Mouse (Mus musculus): ENCODE results near the gene Mc3r.

The Mc3r gene

DNA sequence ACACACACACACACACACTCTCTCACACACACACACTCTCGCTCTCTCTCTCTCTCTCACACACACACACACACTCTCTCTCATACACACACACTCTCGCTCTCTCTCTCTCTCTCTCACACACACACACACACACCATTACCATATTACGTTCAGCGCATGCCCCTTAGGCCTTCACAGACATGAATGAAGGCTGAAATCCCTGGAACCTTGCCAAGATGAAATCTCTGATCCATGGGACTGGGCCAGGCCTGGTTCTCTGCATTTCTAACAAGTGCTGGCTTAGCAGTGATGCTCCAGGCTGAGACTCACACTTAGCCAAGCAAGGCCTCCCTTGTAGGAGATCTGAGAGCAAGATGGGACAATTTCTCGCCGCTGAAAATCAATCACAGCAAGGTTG lies 8.1 kb downstream of the Mc3r start:
- no peak for DNase-seq (ENCODE audit: low spot score in 2 of 2)

DNA sequence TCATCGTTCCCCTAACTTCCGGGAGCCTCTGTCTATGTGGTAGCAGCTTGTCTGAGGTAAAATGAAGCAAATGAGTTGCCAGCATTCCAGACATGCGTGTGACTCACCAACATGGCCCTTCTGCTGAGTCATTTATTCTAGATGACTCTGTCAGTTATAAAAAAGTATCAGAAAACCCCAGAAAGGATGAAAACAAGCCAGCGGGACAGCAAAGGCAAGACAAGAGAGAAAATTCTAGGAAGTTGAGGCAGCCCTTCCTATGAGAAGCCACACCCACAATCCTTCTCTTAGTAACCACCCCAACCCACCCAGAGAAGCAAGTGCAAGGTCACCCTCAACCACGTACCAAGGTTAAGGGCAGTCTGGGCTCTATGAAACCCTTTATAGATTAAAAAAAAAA lies 8.7 kb downstream of the Mc3r start:
- no peak for DNase-seq (ENCODE audit: low spot score in 2 of 2)

DNA sequence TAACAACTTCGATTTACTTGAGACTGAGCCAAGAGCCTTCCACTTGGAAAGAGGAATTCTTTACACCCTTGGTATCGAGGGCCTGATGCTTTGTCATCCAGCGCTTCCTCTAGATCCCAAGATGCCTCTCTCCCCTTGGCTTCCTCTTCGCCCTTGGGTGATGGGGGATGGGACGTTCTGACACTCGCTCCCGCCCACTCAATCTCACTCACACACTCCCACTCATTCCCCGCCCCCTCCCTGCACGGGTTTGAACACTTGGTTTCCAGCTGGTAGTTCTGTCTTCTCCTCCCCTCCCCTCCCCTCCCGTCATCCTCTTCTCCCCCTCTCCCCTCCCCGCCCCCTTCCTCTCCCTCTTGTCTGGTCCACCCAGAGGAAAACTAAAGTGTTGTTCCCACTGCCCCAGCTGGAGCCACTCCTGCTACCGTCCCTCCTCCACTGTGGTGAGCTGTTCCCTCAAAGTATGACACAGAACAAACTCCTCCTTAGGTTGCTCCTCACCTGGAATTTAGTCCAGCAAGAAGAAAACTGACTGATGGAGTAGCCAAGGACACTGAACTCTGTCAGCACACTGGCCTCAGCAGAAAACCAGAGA lies 9.3 kb downstream of the Mc3r start:
- DNase-seq (ENCODE audit: low spot score in 2 of 2), result no peak

DNA sequence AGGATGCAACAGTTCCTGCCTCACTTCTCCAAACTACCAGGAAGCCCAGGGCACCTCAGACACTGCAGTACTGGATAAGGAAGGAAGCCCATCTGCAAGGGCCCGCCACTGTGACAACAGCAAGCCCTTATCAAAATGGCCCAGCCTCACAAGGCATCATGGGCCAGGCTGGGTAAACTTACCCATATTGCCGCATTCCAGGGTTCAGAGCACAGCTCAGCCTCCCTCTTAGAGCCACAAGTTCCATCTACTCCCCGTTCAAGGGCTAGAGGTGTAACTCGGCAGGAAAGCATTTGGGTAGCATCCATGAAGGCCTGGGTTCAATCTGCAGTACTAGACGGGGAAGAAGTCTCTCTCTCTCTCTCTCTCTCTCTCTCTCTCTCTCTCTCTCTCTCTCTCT lies 11.8 kb downstream of the Mc3r start:
- DNase-seq (ENCODE audit: low spot score in 2 of 2), result no peak

DNA sequence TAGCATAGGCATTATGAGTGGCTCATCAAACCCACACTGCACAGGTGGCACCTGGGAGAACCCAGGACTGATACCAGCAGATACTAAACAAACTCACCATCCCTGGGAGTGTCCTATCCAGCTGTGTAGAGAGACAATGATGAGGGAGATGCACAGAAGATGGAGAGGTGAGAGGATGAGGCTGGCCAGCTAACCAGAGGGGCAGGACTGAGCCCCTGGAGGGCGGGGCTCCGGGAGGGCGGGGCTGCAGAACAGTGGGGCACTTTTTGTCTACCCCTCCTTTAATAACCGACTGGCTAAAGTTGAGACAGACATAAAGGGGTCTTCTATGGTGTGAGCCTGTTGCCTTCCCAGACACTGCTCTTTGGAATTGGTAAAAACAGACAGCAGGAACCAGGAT lies 13.1 kb downstream of the Mc3r start:
- DNase-seq (ENCODE audit: low spot score in 2 of 2), result no peak

DNA sequence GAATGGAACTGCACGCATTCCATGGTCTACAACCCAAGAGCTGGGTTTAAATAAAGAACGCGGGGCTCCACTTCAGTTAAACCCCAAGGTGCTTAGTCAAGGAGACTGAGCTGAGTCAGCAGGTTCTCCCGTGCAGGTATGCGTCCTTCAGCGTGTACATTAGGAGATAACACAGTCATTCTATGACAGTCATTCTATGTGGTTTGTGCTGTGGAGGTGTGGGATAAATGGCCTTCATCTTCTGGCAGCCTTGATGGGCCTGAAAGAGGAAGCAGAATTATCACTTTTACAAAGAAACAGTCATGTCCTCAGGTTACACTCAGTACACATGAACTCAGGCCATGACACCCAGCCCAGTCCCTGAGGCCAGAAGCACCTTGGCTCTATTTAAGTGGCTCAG lies 14.9 kb downstream of the Mc3r start:
- DNase-seq (ENCODE audit: low spot score in 2 of 2), result no peak

DNA sequence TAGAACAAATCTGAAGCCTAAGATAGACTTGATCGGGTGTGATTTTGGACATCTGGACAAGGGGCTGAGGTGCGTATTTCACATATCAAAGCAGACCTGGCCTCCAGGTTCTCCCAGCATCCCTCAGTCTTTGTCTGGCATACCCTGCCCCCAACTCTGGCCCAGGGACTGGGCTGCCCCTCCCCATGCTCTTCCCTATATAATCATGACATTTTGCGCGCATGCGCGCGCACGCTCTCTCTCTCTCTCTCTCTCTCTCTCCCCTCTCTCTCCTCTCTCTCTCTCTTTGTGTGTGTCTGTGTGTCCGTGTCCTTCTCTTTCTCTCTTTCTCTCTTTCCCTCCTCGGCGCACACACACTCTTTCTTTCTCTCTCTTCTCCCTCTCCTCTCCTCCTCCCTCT lies 21.6 kb downstream of the Mc3r start:
- DNase-seq (ENCODE audit: low spot score in 2 of 2), result no peak

DNA sequence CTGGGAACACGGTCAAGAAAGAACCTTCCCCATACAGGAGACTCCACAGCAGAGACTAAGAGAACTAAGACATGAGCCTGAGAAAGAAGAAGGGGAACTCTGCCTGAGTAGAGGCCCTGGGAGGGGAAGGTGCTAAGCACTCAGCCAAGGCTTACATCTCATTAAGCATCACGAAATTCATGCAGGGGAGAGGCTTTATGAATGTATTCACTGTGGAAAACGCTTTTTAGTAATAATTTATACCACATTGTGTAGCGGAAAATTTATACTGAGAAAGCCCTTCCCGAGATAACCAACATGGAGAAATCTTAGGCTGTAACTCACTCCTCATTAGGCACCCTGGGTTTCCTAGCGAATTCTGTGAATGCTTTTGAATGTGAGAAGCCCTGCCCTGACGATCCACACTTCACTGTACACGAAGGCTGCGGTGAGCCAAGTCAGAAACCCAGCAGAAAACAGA lies 22.2 kb downstream of the Mc3r start:
- no peak for DNase-seq (ENCODE audit: low spot score in 2 of 2)

DNA sequence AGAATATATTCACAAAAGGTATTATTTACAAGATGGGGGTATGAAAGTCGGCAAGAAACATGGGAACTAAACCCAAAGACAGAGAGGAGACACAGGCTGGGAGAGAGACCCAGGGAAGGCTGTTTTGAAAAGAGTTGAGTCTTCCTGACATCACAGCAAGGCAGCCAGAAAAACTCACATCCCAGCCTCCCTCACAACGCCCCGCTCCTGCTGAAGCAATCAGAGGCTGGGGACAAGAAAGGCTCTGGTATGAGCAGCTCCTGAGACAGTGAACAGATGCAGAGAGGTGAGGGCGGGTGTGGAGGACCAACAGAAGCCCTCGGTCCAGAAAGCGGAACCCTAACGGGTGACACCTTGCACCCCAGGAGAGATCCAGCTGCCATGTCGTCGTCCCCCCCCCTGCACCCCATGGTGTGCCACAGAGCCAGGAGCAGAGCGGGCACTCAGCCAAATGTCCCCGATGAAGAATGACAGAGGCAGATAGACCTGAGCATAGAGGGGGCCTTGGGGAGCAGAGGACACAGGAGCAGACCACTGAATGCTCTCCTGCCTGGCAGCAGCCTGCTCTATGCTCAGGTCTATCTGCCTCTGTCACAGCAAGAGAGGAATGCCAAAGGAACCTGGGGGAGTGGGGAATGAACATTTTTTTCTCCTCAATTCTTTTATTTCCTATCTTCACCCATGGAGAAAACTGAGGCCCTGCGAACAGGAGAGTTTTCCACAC lies 22.8 kb downstream of the Mc3r start:
- no peak for DNase-seq (ENCODE audit: low spot score in 2 of 2)

DNA sequence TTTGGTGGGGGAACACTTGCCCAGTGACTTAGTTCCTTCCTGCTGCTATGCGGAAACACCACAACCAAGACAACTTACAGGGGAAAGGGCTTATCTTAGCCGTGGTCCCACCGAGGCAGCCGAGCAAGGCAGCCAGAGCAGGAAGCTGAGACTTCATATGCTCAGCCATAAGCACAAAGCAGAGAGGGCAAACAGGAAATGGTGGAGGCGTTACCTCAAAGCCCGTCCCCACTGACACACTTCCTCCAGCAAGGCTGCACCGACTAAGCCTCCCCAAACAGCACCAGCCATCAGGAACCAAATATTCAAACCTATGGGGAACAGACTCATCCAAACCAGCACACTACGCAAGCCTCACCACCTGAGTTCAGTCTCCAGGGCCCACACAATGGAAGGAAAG lies 26.4 kb downstream of the Mc3r start:
- no peak for DNase-seq (ENCODE audit: low spot score in 2 of 2)

DNA sequence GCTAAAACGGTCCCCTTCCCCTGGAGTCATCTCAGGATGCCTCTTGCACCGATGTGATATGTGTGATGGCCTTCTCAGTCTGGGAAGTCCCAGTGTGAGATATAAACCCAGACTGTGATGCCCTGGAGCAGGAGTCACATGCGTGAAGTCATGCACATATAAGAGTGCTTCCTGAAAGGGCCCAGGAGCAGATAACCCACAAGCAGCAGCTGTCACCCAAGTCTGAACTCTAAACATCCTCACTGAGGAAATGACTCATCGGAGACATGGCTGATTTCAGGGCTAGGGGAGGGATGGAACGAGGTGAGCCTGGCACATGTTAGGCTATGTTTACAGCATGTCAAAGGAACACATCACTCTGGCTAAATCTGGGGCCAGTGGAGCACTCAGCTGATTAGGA lies 27.9 kb downstream of the Mc3r start:
- DNase-seq (ENCODE audit: low spot score in 2 of 2), result no peak

DNA sequence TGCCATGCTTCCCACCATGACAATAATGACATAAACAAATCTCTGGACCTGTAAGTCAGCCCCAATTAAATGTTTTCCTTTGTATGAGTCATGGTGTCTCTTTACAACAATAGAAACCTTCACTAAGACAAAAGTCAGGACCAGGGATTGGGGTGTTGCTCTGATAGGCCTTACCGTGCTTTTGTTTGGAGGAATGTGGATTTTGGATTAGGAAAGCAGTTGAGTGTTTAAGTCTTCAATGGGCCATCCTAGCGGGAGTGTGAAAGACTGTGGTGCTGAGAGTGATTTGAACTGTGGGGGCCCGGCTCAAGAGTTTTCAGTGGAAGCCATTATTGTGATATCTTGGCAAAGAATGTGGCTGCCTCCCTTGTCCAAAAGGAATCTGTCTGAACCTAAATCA lies 30.7 kb downstream of the Mc3r start:
- DNase-seq (ENCODE audit: low spot score in 2 of 2), result no peak

DNA sequence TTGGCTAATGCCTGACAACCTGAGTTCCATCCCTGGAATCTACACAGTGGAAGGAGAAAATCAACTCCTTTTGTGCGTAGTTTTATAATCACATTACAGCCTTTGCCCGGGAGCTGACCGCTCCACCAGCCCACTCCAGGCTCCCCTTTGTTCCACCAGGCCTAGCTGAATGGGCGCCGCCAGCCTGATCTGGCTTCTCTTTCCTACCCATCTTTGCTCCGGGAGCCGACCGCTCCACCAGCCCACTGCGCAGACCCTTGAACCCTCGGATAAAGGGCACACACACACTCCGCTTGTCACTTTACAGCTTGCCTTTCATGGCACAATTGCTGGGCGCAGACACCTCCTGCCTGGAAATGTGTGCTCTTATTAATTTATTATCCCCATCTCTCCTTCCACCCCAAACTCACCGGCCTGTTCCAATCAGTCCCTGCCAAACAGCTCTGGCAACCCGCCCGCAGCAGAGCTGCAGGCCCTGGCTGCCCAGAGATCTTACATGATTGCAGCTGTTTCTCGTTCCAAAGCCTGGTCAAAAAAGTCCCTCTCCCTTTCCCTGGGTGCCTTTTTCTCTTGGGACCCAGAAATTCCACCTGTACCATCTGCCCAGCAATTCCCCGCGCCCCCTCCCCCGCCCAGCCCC lies 33.9 kb downstream of the Mc3r start:
- DNase-seq (ENCODE audit: low spot score in 2 of 2), result no peak

DNA sequence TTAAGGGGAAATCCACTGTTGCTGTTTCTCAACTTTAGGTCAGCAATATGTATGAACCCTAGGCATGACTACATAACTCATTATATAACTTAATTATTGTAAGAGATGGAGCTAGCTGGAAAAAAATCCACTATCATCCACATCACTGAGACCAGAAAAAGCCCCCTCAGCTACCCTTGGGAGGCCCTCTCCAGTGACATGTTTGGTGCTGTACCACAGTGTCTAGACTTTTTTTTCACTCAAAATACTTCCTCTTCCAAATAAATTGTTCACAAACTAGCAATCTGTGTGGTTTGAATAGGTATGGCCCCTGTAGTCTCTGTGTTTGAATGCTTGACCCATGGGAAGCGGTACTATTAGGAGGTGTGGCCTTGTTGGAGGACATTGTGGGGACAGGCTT lies 39.4 kb downstream of the Mc3r start:
- DNase-seq (ENCODE audit: low spot score in 2 of 2), result no peak

DNA sequence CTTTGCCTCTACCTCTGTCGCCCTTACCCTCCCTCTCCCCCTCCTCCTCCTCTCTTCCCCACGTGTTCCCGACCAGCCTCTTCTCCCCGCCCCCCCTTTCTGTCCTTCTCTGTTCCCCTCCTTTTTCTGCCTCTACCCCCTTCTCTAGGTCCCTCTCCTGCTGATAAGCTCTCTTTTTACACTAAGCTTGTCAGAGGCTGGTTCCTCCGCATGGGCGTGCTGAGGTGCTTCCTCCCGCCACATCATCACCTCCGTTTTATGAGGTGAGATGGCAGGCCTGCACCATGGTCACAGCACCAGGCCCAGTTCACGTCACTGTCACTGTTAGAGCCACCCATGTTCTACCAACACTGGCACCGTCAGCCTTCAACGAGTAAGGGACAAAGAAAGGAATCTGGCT lies 40.7 kb downstream of the Mc3r start:
- DNase-seq (ENCODE audit: low spot score in 2 of 2), result no peak

DNA sequence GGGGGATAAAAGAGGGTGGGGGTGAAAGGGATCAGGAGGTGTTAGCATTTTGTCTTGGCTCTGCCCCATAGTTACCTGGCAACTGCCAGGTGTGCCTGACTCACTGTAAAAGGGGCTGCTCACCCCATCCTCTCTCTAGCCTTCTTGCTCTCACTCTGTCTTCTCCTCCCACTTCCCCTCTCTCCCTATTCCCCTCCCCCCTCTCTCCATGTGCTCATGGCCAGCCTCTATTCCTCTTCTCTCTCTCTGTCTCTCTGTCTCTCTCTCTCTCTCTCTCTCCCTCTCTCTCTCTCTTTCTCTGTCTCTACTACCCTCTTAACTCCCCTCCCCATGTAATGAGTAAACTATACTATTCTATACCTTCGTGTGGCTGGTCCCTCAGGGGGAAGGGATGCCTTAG lies 41.3 kb downstream of the Mc3r start:
- DNase-seq (ENCODE audit: low spot score in 2 of 2), result no peak

DNA sequence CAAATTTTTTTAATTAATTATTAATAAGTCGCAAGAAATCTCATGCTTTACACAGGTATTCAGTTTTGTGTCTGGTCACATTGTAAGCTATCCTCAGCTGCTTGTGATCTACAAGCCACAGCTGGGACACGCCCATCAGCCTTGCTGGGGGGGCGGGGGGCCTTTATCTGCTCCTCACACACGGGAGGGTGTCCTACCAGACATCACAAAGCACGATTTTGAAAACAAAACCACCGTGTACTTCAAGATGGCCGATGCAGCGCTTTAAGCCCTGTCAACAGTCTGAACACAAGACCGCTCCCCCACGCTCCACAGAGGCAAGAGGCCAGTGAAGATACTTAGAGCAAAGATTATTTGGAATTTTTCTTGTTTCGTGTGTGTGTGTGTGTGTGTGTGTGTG lies 42.2 kb downstream of the Mc3r start:
- no peak for DNase-seq (ENCODE audit: low spot score in 2 of 2)

DNA sequence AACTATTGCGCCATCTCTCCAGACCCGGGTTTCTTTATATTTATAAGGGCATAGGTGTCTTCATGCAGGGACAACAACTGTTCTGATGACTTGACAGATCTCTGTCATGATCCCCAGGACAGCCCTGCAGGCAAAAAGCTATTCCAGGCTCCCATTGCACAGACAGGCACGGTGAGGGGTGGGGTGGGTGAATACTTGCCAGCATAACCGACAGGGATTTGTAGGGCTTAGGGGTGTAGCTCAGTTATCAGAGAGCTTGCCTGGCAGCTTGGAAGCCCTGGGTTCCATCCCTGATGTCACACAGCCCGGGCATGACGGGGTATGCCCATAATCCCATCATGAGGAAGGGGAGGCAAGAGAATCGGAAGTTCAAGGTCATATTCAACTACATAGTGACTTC lies 42.7 kb downstream of the Mc3r start:
- DNase-seq (ENCODE audit: low spot score in 2 of 2), result no peak

DNA sequence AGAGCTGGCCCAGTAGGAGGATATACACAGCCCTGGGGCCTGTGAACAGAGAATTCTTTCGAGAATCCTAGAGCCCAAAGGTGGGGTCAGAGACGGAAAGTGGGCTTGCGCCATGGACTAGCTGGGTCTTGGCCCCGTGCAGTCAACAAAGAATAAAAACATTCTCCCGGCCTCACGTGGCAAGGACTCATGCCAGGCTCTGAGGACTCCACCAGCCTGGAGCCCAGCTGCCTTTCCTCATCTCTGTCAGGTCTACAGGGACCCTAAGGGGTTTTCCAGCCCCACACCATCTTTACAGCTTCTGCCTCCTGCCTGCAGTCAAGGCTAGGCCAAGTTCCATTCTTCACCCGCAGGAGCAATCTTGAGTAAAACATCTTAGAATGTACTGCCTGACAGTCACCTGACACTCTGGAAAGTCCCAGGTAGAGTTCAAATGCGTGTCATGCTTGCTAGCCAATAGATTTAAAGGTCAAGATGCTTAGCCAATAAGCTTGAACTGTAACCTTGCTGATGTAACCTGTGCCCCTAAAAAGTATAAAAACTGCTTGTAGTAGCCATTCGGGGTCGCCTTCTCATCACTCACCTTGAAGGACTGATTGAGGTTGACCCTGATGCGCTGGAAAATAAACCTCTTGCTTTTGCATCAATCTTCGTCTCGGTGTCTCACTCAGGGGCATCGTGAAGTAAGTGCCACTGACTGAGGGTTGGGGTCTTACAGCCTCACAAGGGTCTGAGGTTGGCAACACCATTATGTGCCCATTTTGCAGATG lies 43.6 kb downstream of the Mc3r start:
- no peak for DNase-seq (ENCODE audit: low spot score in 2 of 2)

DNA sequence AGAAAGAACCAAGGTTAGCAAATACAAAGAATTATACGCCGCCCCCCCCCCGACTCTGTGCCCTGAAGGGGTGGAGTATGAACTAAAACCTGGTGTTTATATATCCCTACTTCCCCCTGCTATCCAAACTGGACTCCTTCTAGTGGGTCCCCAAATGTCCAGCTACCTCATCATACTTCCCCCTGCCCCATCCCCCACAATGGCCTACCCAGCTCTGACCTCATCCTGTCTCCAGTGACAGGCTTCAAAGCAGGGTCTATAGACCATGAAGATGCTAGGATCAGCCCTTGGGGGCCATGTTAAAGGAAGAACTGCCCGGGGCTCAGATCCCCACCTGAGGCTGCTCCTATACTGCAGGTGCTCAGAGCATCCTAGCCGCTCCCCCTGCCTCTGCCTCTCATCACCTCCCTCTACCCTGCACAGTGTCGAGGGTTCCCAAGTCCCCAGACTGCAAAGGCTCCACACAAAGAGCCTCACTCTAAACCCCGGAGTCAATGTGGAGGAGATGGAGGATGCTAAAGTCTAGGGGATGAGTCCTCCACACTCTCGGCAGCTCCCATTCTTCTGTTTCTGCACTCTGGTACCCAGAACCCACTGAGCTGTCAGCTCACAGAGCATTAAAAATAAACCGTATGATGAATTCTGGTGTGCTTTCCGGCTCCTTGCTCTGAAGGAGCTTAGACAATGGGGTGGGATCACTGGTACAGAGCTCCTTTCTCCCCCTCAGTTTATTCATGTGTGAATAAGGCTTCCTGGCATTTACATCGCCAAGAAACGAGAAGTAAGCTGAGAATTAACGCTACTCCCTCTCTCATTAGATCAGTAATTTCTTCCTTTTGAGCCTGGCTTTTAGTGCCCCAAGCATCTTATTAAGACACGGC lies 44.5 kb downstream of the Mc3r start:
- DNase-seq (ENCODE audit: low spot score in 2 of 2), result no peak

DNA sequence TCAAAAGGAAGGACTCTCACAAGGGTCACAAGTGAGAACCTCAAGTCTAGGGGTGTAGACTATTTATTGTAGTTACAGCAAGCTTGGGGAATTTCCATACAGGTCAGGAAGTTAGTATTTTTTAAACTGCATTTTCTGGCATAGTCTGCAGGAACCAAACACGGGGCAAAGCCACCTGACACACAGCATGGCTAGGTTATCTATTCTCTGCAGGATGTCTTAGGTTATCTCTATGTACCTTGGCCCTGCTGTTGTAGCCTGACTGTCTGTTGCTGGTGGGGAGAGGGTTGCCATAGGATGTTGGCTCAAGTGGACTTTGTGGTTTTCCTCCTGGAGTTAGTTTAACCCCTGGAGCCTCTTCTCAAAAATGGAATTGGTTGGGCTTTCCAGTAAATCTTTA lies 49.8 kb downstream of the Mc3r start:
- no peak for DNase-seq (ENCODE audit: low spot score in 2 of 2)

DNA sequence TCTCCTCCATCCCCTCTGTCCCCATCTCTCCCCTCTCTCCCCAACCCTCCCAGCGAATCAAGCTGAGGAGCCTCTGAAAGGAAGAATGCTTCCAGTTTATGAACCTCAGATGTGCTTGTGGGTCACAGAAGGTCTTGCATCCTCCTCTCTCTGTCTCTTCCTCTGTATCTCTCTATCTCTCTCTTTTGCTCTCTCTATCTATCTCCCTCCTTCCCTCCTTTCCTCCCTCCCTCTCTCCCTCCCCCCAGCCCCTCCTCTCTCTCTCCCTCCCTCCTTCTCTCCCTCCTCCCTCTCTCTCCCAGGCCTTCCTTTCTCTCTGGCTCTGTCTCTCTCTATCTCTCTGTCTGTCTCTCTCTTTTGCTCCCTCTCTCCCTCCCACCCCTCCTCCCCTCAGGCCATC lies 50.2 kb downstream of the Mc3r start:
- DNase-seq (ENCODE audit: low spot score in 2 of 2), result no peak
